Mouse (Mus musculus) small intestine, adult 2 months (tissue): ENCODE measurements at regions not wholly inside any gene's neighbourhood (a gene's known extent, or its start where the extent isn't known, plus 50 kb on each side); places are given as distances from the start of the nearest gene placed in this dataset.

ENCODE experiments used
- H3K27ac ChIP-seq: fragments of 200-500 bp; 2 replicates; pipeline ENCODE4 v1.5.1; 2012; ENCODE audit warnings: low read depth, low read length, control low read depth, inconsistent platforms; ENCODE audit not compliant: insufficient read depth
- H3K27me3 ChIP-seq: fragments of 200-500 bp; 2 replicates; pipeline ENCODE4 v1.6.1; 2012; ENCODE audit warnings: mild to moderate bottlenecking, moderate library complexity, low read length, inconsistent platforms; ENCODE audit not compliant: control insufficient read depth, insufficient read depth
- H3K36me3 ChIP-seq: fragments of 200-500 bp; 2 replicates; pipeline ENCODE4 v1.6.1; 2012; ENCODE audit warnings: mild to moderate bottlenecking, low read length, control low read depth, inconsistent platforms; ENCODE audit not compliant: control insufficient read depth, insufficient read depth
- H3K4me1 ChIP-seq: fragments of 200-500 bp; 2 replicates; pipeline ENCODE4 v1.6.1; 2012; ENCODE audit warnings: low read length, inconsistent platforms, mixed read lengths; ENCODE audit not compliant: control insufficient read depth, insufficient read depth, insufficient read length
- H3K4me3 ChIP-seq: fragments of 200-500 bp; 2 replicates; pipeline ENCODE4 v1.5.1; 2012; ENCODE audit warnings: low read depth, mild to moderate bottlenecking, control low read depth, inconsistent platforms, low read length, moderate library complexity
- CTCF ChIP-seq: fragments of 200-500 bp; IDR thresholded peaks from 2 replicates; pipeline ENCODE4 v1.5.1; 2012; ENCODE audit warnings: low read depth, mild to moderate bottlenecking, control low read depth, inconsistent platforms, low read length, moderate library complexity, mixed read lengths; ENCODE audit not compliant: insufficient replicate concordance, insufficient read length; ENCODE audit errors: extremely low read depth
- POLR2A ChIP-seq: fragments of 200-500 bp; IDR thresholded peaks from 2 replicates; pipeline ENCODE4 v1.6.1; 2012; ENCODE audit warnings: low read depth, mild to moderate bottlenecking, control low read depth, inconsistent platforms, low read length, moderate library complexity
- WGBS: fragments of 180-500 bp; shearing (Covaris S2); methylation state at CpG from one replicate; pipeline ENCODE4 v1.1.7; 2018; 5-methylcytosine and 5-hydroxymethylcytosine counted together

DNA sequence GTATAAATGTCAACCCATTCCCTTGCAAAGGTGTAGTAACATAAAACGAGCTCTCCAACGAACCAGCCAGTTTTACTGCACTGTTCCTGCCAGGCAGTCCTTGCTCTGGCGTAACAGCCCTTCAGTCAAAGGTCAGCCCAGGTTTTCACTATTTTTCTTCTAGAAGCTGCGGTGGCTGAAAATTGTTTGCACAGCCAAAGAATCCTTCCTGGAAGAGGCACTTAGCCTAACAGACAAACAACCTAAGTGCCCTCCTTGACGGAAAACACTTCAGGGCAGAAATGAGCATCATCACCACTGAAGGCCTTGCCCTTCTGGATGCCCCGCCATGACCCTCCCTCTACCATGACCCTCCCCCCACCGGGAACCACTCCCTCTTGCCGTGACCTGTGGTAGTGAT, 93.6 kb downstream of the Irs2 start:
- no peak for TF ChIP-seq POLR2A
- TF ChIP-seq CTCF: no peak
- 39% methylated on average over 8 of the region's 8 CpGs for WGBS

GRCm38 (mm10) chr8:10912436-10912835, 95.8 kb downstream of the Irs2 start:
- WGBS: 61% methylated on average over 2 of the region's 2 CpGs
- TF ChIP-seq POLR2A (no peak), CTCF (no peak)
- Histone ChIP-seq H3K27me3 (no peaks in the 10 kb centered on the region), H3K27ac (no peak overlapping the region), H3K4me1 (peaks cover 22% of the 10 kb centered on the region), H3K4me3 (no peak overlapping the region), H3K36me3 (no peaks in the 10 kb centered on the region)

More for the DNA sequence above, 93.6 kb downstream of the Irs2 start:
- Histone ChIP-seq H3K4me3 (no peak overlapping the region), H3K27ac (no peak overlapping the region), H3K4me1 (peaks cover 20% of the 10 kb centered on the region), H3K36me3 (no peaks in the 10 kb centered on the region), H3K27me3 (no peaks in the 10 kb centered on the region)

DNA sequence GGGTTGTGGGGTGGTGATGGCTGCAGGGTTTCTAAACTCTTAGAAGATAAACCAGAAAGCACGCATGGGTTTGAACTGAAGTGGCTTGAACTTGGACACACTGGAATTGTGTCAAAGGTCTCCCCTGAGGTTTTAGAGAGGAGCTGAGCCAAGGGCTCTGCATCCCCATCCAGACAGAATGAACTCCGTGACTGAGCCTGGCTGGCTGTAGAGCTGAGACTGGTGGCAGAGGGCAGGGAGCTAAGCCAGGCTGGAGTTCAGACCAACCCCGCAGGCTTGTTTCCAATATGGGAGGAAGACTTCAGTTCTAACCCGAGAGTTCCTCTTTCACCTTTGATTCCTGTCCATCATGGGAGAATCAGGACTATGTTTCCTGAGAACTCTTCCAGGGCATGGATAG, 96.9 kb downstream of the Irs2 start:
- Histone ChIP-seq H3K27ac (no peak overlapping the region), H3K4me1 (peaks cover 22% of the 10 kb centered on the region), H3K27me3 (no peaks in the 10 kb centered on the region), H3K36me3 (no peaks in the 10 kb centered on the region), H3K4me3 (no peak overlapping the region)
- TF ChIP-seq POLR2A (no peak), CTCF (no peak)
- WGBS: 75% methylated on average over 4 of the region's 4 CpGs

- WGBS: 85% methylated on average over 6 of the region's 6 CpGs
- Histone ChIP-seq H3K4me3 (no peak overlapping the region), H3K4me1 (peaks cover 22% of the 10 kb centered on the region), H3K27ac (peak overlapping the region; percentile 12; the same call in 1 of the 2 replicates), H3K27me3 (no peaks in the 10 kb centered on the region), H3K36me3 (no peaks in the 10 kb centered on the region)
- TF ChIP-seq POLR2A: no peak
- no peak for TF ChIP-seq CTCF
These were observed 97.3 kb downstream of the Irs2 start for GRCm38 (mm10) chr8:10910954-10911353.

DNA sequence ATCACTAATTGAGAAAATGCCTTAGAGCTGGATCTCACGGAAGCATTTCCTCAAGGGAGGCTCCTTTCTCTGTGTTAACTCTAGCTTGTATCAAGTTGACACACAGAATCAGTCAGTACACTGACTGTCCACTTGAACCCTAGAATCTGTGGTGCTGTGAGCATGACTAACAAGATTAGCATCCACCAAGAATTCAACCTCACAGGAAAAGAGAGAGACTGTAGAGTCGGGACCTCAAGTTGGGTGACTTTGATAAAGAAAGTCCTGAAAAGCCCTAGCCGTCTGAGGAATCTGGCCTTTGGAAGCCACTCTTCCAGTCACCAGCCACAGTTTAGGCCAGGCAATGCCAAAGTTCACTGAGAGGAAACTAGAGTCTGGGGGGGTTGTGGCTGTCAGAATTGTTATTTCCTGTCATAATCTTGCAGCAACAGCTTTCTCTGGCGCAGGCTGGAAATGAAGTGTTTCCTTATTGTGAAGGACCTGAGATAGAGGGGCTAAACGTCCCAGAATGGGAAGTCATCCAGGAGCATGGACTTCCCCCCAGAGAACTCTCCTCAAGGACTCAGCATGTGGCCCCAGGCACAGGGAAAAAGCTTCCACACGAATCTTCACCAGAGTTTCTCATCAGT, 97.9 kb downstream of the Irs2 start:
- 15% methylated on average over 6 of the region's 6 CpGs for WGBS

DNA sequence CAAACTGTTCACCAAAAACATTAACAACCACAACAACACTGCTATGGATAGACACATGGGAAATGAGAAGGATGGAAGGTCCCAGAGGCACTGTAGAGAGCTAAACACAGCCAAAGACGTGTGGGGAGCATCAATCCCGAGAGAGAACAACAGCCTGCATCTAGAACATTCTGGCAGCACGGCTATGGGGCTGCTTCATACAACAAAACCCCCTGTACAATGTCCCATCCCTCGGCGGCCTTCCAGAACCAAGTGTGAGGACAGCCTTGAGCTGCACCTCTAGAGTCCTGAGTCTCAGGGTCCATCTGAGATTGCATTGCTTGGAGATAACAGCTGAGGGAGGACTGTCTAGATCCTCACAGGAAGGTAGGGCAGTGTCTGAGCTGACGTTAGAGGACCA, 99.1 kb downstream of the Irs2 start:
- Histone ChIP-seq H3K27me3 (no peaks in the 10 kb centered on the region), H3K4me3 (no peak overlapping the region), H3K27ac (no peak overlapping the region), H3K36me3 (no peaks in the 10 kb centered on the region), H3K4me1 (peaks cover 15% of the 10 kb centered on the region)
- TF ChIP-seq CTCF (no peak), POLR2A (no peak)
- WGBS: 87% methylated on average over 6 of the region's 6 CpGs

More for the DNA sequence above, 97.9 kb downstream of the Irs2 start:
- no peak overlapping the region for H3K4me3 ChIP-seq
- H3K27ac ChIP-seq: peak overlapping the region; percentile 12; the same call in 1 of the 2 replicates
- H3K27me3 ChIP-seq: no peaks in the 10 kb centered on the region
- TF ChIP-seq CTCF (no peak), POLR2A (no peak)
- peaks cover 22% of the 10 kb centered on the region for H3K4me1 ChIP-seq
- H3K36me3 ChIP-seq: no peaks in the 10 kb centered on the region

DNA sequence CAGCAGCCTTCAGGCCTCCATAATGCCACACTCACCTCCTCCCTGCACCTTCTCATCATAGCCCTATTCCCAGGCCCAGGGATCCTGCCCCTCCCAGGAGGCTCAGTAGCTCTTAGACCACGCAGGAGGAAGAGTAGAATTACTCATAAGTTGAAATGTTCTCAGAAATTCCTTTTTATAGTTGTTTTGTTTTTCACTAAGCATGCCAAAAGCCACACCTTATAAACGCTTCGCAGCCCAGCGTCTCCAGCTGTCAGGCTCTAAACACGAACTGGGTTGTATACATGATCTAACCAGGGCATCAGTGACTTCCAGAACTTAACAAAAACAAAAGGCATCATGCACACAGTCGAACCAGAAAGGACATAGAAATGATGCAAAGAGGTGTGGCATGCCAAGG, 101.9 kb downstream of the Irs2 start:
- WGBS: 41% methylated on average over 6 of the region's 6 CpGs
- H3K4me3 ChIP-seq: no peak overlapping the region

More for the DNA sequence above, 101.9 kb downstream of the Irs2 start:
- Histone ChIP-seq H3K27ac (no peak overlapping the region), H3K36me3 (no peaks in the 10 kb centered on the region), H3K27me3 (no peaks in the 10 kb centered on the region), H3K4me1 (peaks cover 19% of the 10 kb centered on the region)
- no peak for TF ChIP-seq POLR2A
- no peak for TF ChIP-seq CTCF
